Mouse (Mus musculus) adrenal gland, adult 2 months (tissue): ENCODE results near the gene Dpt. TPM values are rescaled to one million over a fixed set of nuclear protein-coding genes. Genes with fewer than 3 reads are reported as not detected.

Experiments
- DNase-seq: peaks from one replicate; pipeline ENCODE4 v3.0.0; 2021
- polyA plus RNA-seq: library from polyadenylated mRNA; depleted of rRNA; stranded (reverse); fragments of >200 nt; gene quantifications from 2 replicates; pipeline ENCODE4 v1.2.3, GENCODE M21; 2012; rRNA removed
- total RNA-seq, 2 experiments: library from RNA; stranded (reverse); gene quantifications; 2 replicates each; pipeline ENCODE4 v1.2.3; 2021

Gene Dpt
- total and polyA plus RNA-seq, 3 experiments = 6.2 to 46.6 (median 22.4) TPM

DNA sequence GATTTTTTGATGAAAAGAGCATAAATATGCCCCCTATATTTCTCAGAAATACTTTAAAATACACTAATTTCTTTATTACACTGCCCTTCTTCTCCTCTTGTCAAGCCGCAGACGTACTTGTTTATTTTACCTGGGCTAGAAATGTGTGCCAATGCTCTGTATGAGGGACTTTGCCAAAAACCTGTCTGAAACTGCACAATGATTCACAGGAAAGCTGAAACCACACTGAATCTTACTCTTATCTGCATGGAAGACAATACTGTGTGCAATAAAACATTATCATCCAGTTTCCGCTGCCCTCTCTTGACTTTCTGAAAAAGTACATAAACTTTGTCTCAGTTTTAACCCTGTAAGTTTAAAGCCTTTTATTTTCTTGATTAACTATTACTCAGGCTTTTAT is 20.9 kb downstream of the Dpt start:
- DNase-seq = no peak

DNA sequence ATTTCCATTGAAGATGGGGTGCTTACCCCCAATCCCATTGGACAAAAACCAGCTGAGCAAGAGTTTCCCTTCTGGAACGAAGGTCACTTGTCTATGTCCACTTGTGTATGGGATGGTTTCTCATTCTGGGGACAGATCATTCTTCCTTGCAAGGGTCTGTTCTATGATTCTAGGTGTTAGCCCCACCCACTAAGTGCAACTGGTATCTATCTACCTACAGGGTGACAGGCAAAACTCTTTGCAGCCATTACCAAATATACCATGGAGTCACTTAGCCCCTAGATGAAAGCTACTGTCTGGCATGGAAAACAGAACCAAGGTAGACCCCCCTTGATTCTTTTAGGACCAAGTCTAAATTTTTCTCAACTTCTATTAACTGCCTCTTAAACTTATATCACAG is 24.9 kb downstream of the Dpt start:
- no peak for DNase-seq

GRCm38 (mm10) chr1:164821821-164822220 is 25.4 kb downstream of the Dpt start:
- DNase-seq = no peak

DNA sequence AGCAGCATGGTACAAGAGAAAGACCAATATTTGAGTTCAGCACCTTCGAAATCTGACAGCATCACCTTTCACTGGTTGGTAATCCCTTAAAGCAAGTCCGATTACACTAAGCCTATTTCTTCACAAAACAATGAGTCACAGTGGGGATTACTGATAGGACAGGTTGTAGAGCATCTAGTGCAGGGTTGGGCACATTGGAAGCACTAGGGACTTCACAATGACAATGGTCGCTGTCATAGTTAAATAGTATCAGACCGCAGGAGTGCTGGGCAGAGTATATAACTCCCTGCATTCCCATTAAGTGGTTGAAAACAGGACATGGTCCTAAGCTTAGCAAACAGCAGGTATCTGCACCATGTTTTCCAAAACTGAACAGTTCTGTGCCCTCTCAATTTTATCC is 25.8 kb downstream of the Dpt start:
- DNase-seq = no peak

- no peak for DNase-seq
Measured at GRCm38 (mm10) chr1:164824896-164825295, 28.5 kb downstream of the Dpt start.

GRCm38 (mm10) chr1:164829881-164830280 is 33.4 kb downstream of the Dpt start:
- no peak for DNase-seq

GRCm38 (mm10) chr1:164832459-164832858 is 36.0 kb downstream of the Dpt start:
- no peak for DNase-seq

GRCm38 (mm10) chr1:164848616-164849265 is 52.3 kb downstream of the Dpt start:
- DNase-seq = no peak

GRCm38 (mm10) chr1:164855700-164856099 is 59.3 kb downstream of the Dpt start:
- peak; percentile 72 for DNase-seq

- DNase-seq = no peak
Measured at GRCm38 (mm10) chr1:164859952-164860351, 63.5 kb downstream of the Dpt start.

GRCm38 (mm10) chr1:164860782-164861181 is 64.3 kb downstream of the Dpt start:
- DNase-seq = no peak

GRCm38 (mm10) chr1:164861501-164861900 is 65.1 kb downstream of the Dpt start:
- DNase-seq = no peak

DNA sequence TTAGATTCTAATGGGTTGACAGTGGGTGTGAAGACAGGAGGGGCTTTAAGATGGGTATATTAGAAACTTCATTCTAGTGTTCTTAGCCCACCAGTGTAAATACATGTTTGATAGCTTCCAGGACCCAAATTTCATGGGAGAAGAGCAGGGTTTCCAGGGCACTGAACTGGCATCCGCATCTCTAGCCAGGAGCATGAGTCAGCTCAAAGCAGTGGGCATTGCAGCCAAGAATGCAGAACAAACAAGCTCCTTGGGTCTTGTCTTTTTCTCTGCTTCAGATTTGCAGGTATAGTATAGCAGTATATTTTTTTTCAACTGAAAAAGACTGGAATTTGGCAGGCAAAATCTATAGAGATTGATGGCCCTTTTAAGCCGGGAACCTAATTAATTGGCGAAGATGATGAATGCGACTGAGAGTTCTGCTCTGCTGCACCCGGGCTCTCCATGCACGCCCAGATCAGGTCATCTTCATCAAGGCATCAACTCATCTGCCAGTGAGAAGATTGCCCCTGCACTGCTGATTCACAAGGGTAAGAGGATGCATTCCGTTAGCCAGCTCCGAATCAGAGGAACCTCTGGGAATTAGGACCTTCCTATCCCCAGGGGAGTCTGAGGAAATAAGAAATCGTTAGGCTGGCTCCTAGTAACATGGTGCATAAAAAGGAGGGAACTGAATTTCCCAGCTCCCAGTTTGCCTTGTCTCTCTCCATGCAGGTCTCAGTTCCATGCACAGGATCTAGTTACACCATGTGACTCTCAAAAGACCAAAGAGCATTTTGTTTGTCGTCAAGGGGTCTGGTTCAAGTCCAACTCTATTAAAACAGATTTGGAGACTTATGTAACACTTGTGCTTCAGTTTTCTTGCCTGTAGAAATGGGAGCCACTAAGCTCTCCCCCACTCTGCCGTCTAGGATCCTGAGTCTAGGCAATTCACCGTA is 66.8 kb downstream of the Dpt start:
- DNase-seq = no peak

DNA sequence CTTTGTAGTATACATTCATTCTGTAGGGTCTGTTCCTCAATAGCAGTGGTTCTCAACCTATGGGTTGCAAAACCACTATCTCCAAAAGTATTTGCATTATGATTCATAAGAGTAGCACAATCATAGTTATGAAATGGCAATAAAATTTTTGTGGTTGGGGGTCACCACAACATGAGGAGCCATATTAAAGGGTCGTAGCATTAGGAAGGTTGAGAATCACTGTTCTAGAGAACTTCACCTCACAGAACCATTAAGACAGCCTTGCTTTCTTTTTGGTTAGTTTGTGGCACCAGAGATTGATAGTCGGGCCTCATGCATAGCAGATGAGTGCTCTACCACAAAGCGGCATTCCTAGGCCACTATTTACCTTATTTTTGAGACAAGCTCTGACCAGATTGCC is 68.2 kb downstream of the Dpt start:
- no peak for DNase-seq

GRCm38 (mm10) chr1:164870694-164871093 is 74.2 kb downstream of the Dpt start:
- no peak for DNase-seq

Other genes starting within 250 kb of the Dpt start
- gene Xcl1, start 138.9 kb downstream of the Dpt start, total RNA-seq = under 1 TPM in 1 of 2 experiments, not detected in 1; 0.83 TPM
- gene Xcl1, start 138.9 kb downstream of the Dpt start, polyA plus RNA-seq = not detected in 2 replicates